Mouse (Mus musculus): ENCODE measurements around the gene Cxcr1. TPM values are rescaled to one million over a fixed set of nuclear protein-coding genes. Genes with fewer than 3 reads are reported as not detected.

The Cxcr1 gene
- polyA plus RNA-seq, 1 experiment from 2014 or later = not detected

DNA sequence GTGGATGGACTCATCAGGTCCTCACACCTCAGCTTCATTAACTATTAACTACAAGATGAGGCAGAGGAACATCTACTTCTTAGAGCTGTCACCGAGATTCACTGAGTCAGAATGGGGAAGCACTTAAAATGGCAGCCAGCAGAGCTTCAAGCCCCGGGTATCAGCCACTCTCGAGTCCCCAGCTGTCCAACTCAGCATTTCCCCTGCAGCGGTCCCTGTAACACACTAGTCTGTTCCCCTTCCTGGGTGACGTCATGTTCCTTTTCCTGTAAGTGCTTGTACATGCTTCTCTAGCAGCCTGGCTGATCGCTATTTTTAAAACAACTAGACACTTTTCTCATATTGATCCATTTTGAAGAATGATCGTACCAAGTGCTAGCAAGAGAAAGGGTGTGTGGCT is 32.9 kb upstream of the Cxcr1 start:
- no peak overlapping the region for H3K4me2 ChIP-seq
- H3K4me1 ChIP-seq (replicated peaks) = no peaks in the 10 kb centered on the region
- H3K36me3 ChIP-seq = no peaks in the 10 kb centered on the region
- H3K9me3 ChIP-seq = no peaks in the 10 kb centered on the region
- H3K27ac ChIP-seq = no peak overlapping the region
- H3K9ac ChIP-seq (replicated peaks) = no peak overlapping the region
- no peaks in the 10 kb centered on the region for H3K27me3 ChIP-seq
- no peak overlapping the region for H3K4me3 ChIP-seq (replicated peaks)
- ATAC-seq (ENCODE audit: insufficient number of reproducible peaks, insufficient read depth, low FRiP score, low TSS enrichment, low read depth) = no peak
- WGBS = 78% methylated on average over 7 of the region's 7 CpGs

DNA sequence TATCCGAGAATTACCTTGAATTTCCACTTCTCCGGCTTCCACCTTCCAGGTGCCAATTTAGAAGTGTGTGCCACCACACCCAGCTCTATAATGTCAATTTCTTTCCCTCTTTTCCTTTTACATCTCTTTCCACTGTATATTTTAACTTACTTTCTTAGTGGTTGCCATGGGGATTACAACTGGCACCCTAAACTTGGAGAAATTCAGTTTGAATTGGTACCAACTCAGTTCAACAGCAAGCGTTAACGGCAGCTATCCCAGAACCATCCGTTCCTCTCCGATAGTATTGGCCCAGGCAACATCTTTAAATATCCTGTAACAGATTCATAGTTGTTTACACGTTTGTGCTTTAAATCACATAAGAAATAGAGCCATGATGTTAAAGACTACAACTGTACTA is 25.5 kb upstream of the Cxcr1 start:
- Histone ChIP-seq H3K27me3 (no peaks in the 10 kb centered on the region), H3K36me3 (no peaks in the 10 kb centered on the region), H3K27ac (no peak overlapping the region), H3K9ac (replicated peaks) (no peak overlapping the region), H3K4me3 (replicated peaks) (no peak overlapping the region), H3K4me1 (replicated peaks) (no peaks in the 10 kb centered on the region), H3K9me3 (no peaks in the 10 kb centered on the region), H3K4me2 (no peak overlapping the region)
- 92% methylated on average over 7 of the region's 7 CpGs for WGBS
- ATAC-seq (ENCODE audit: insufficient number of reproducible peaks, insufficient read depth, low FRiP score, low TSS enrichment, low read depth) = no peak

DNA sequence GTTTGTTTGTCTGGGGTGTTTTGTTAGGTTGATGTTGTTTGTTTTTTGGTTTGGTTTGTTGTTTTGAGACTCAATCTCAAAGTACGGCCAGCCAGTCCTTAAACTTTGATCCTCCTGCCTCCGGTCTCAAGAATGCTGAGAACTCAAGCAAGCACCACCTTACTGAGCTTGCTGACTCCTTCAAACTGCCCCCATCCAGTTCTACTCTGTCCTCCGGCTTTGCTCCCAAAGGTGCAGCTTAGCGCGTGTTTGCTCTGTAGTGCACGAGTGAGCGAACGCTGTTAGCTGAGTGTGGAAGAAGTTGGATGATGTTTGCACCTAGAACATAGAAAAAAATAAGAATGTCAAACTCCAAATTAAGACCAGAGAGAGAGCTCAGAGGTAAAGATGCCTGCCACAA is 14.5 kb upstream of the Cxcr1 start:
- H3K4me2 ChIP-seq = no peak overlapping the region
- no peak overlapping the region for H3K9ac ChIP-seq (replicated peaks)
- no peak for ATAC-seq (ENCODE audit: insufficient number of reproducible peaks, insufficient read depth, low FRiP score, low TSS enrichment, low read depth)
- H3K4me3 ChIP-seq (replicated peaks) = no peak overlapping the region
- no peaks in the 10 kb centered on the region for H3K9me3 ChIP-seq
- no peaks in the 10 kb centered on the region for H3K4me1 ChIP-seq (replicated peaks)
- H3K36me3 ChIP-seq = no peaks in the 10 kb centered on the region
- WGBS = 88% methylated on average over 8 of the region's 8 CpGs
- no peaks in the 10 kb centered on the region for H3K27me3 ChIP-seq
- H3K27ac ChIP-seq = no peak overlapping the region

DNA sequence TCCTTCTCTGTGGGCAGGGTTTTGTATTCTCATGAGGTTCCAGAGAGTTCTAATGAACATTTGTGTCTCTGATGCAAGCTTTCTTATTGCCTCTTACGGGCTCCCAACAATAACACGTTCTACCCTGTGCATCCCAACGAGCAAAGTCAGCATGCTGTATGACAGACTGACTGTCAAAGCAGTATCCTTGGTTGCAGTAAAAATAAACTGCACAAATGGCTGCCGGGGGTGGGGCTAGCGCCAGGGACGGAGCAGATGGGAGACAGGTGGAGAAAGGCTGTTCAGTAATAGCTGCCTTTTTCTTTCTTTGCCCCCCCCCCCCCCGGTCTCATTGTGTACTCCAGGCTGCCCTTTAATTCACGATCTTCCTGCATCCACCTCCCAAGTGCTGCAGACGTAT is 13.5 kb upstream of the Cxcr1 start:
- H3K36me3 ChIP-seq = no peaks in the 10 kb centered on the region
- H3K9ac ChIP-seq (replicated peaks) = no peak overlapping the region
- no peaks in the 10 kb centered on the region for H3K27me3 ChIP-seq
- H3K4me3 ChIP-seq (replicated peaks) = no peak overlapping the region
- no peak overlapping the region for H3K4me2 ChIP-seq
- no peaks in the 10 kb centered on the region for H3K4me1 ChIP-seq (replicated peaks)
- no peak for ATAC-seq (ENCODE audit: insufficient number of reproducible peaks, insufficient read depth, low FRiP score, low TSS enrichment, low read depth)
- H3K27ac ChIP-seq = no peak overlapping the region
- 62% methylated on average over 9 of the region's 9 CpGs for WGBS
- no peaks in the 10 kb centered on the region for H3K9me3 ChIP-seq

DNA sequence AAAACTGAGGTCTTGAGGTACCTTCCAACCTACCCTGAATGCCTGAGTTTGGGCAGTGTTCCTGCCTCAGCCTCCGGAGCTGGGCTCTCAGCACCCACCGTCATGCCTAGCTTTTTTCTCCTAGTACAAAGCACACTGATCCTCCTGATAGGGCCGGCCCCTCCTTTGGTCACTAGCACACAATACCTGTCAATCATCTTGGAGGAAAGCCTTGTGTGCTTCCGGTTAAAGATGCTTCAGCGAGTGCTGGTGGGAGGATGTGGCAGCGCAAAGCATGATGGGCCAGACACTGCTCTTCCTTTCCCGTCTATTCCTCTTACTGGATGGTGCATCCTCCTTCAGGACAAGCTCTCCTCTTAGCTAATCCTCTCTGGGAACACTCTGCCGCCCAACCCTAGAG is 12.2 kb upstream of the Cxcr1 start:
- 86% methylated on average over 8 of the region's 8 CpGs for WGBS
- H3K27me3 ChIP-seq = no peaks in the 10 kb centered on the region
- H3K4me3 ChIP-seq (replicated peaks) = no peak overlapping the region
- H3K9me3 ChIP-seq = no peaks in the 10 kb centered on the region
- H3K4me2 ChIP-seq = no peak overlapping the region
- H3K36me3 ChIP-seq = no peaks in the 10 kb centered on the region
- ATAC-seq (ENCODE audit: insufficient number of reproducible peaks, insufficient read depth, low FRiP score, low TSS enrichment, low read depth) = no peak
- no peak overlapping the region for H3K27ac ChIP-seq
- no peak overlapping the region for H3K9ac ChIP-seq (replicated peaks)
- H3K4me1 ChIP-seq (replicated peaks) = no peaks in the 10 kb centered on the region

DNA sequence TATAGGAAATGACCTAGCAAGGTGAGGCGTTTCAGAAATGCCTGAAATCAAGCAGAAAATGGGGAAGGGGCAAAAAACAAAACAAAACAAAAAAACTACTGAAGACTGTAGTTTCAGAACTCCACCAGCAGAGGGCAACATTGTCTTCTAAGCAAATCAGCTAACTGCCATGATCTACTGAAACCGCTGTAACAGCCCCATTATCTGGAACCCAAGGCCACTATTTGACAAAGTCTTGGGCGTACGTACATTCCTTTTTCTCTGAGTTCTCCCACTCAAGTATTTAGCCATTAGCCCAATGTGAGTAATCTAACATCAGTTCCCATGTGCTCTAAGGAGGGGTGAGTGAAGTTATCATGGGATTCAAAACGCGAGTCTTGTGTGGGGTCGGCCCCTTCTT is 11.4 kb upstream of the Cxcr1 start:
- Histone ChIP-seq H3K9me3 (no peaks in the 10 kb centered on the region), H3K9ac (replicated peaks) (no peak overlapping the region), H3K36me3 (no peaks in the 10 kb centered on the region), H3K4me2 (no peak overlapping the region), H3K27ac (no peak overlapping the region), H3K27me3 (no peaks in the 10 kb centered on the region), H3K4me1 (replicated peaks) (no peaks in the 10 kb centered on the region), H3K4me3 (replicated peaks) (no peak overlapping the region)
- WGBS = 66% methylated on average over 7 of the region's 7 CpGs
- ATAC-seq (ENCODE audit: insufficient number of reproducible peaks, insufficient read depth, low FRiP score, low TSS enrichment, low read depth) = no peak

DNA sequence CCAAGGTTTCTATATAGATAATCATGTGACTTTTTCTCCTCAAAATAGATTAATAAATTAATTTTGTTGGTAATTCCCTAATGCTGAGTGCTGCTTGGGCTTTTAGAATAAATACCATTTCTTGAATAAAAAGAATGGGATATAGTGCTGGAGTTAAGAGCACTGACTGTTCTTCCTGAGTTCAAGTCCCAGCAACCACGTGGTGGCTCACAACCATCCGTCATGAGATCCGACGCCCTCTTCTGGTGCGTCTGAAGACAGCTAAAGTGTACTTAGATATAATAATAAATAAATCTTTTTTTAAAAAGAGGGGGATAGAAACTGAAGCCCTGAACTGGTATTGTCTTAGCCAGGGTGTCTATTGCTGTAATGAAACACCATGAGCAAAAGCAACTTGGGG is 9.0 kb upstream of the Cxcr1 start:
- H3K4me3 ChIP-seq (replicated peaks) = no peak overlapping the region
- H3K9ac ChIP-seq (replicated peaks) = no peak overlapping the region
- H3K9me3 ChIP-seq = no peaks in the 10 kb centered on the region
- no peaks in the 10 kb centered on the region for H3K27me3 ChIP-seq
- WGBS = 65% methylated on average over 5 of the region's 5 CpGs
- H3K4me2 ChIP-seq = no peak overlapping the region
- H3K36me3 ChIP-seq = no peaks in the 10 kb centered on the region
- ATAC-seq (ENCODE audit: insufficient number of reproducible peaks, insufficient read depth, low FRiP score, low TSS enrichment, low read depth) = no peak
- H3K4me1 ChIP-seq (replicated peaks) = no peaks in the 10 kb centered on the region
- H3K27ac ChIP-seq = no peak overlapping the region

DNA sequence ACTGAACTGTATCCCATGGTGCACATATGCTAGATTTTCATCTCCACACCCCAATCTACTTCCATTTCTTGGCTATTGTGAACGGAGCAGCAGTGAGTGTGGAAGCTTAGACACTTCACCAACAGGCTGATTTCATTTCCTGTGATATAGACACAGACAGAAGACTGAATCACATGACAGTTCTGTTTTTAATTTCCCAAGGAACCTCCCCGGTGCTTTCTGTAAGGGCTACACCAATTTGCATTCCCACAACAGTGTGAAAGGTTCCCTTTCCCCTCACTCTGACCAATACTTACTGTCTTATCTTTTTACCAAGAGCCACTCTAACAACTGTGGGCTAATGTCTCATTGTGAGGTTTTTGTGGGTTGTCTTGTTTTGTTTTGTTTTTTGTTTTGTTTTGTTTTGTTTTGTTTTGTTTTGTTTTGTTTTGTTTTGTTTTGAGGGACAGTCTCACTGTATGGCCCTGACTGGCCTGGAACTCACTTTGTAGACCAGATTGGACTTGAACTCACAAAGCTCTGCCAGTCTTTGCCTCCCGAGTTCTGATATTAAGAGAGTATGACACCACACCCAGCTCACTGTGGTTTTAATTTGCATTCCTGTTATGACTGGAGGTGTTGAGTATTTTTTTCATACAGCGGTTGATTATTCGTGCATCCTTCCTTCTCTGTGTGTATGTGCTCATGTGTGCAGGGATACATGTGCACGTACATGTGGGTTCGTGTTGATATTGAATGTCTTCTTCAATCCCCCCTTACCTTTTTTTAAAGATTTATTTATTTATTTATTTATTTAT is 6.8 kb upstream of the Cxcr1 start:
- 76% methylated on average over 7 of the region's 7 CpGs for WGBS
- no peak overlapping the region for H3K27ac ChIP-seq
- H3K36me3 ChIP-seq = no peaks in the 10 kb centered on the region
- H3K4me2 ChIP-seq = no peak overlapping the region
- H3K27me3 ChIP-seq = no peaks in the 10 kb centered on the region
- H3K9ac ChIP-seq (replicated peaks) = no peak overlapping the region
- H3K9me3 ChIP-seq = no peaks in the 10 kb centered on the region
- no peak for ATAC-seq (ENCODE audit: insufficient number of reproducible peaks, insufficient read depth, low FRiP score, low TSS enrichment, low read depth)
- no peak overlapping the region for H3K4me3 ChIP-seq (replicated peaks)
- no peaks in the 10 kb centered on the region for H3K4me1 ChIP-seq (replicated peaks)

DNA sequence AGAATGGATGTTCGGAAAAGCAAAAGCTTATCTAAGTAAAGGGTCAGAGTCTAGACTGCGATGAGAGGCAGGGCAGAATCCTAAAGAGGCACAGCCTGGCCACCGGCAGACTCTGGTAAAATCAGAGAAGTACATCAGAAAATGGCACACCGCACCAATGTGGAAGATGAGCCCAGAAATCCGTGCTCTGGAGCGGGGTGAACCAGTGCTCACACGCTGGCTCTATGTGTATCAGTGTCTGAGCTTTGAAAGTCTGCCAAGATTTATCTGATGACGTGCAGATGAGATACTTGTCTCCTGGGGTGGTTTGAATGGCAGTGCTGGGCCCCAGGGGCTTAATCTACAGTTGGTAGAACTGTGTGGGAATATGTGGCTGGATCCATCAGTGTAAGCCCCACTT is 4.6 kb upstream of the Cxcr1 start:
- Histone ChIP-seq H3K4me3 (replicated peaks) (no peak overlapping the region), H3K9ac (replicated peaks) (no peak overlapping the region), H3K27me3 (no peaks in the 10 kb centered on the region), H3K36me3 (no peaks in the 10 kb centered on the region), H3K27ac (no peak overlapping the region), H3K4me1 (replicated peaks) (no peaks in the 10 kb centered on the region), H3K9me3 (no peaks in the 10 kb centered on the region), H3K4me2 (no peak overlapping the region)
- 89% methylated on average over 8 of the region's 8 CpGs for WGBS
- no peak for ATAC-seq (ENCODE audit: insufficient number of reproducible peaks, insufficient read depth, low FRiP score, low TSS enrichment, low read depth)

DNA sequence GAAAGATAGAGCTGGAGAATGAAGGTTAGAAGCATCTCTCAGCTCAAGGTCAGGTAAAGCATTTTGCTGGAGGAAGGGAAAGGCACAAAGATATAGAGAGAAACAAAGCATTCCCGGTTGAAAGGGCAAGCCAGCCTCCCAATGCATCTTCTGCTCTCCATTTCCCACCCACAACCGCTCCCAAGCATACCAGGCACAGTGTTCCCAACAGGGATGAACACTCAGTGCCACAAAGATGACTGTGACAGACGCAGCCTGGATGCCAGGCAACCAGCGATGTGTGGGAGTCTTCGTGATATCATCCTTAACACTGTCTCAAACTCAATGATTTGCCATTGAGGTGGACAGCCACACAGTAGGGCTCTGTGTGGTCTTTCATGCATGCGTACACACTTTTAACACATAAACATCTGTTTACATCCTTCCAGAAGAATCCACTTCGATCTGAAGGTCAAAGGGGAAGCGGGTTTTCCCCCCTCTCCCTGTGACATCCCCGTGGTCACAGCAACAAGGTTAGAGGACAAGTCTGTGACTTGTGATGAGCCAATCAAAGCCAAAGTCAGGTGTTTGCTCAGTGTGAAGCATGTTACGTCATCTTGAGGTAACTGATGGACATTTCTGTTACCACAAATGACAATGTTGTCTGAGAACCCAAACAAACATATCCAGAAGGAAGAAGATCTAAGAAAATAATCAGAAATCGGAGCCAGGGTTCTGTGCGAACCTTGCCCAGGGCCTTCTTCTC is 3.5 kb upstream of the Cxcr1 start:
- H3K36me3 ChIP-seq = no peaks in the 10 kb centered on the region
- no peaks in the 10 kb centered on the region for H3K27me3 ChIP-seq
- H3K9me3 ChIP-seq = no peaks in the 10 kb centered on the region
- no peak overlapping the region for H3K9ac ChIP-seq (replicated peaks)
- no peaks in the 10 kb centered on the region for H3K4me1 ChIP-seq (replicated peaks)
- WGBS = 82% methylated on average over 12 of the region's 12 CpGs
- H3K4me3 ChIP-seq (replicated peaks) = no peak overlapping the region
- no peak for ATAC-seq (ENCODE audit: insufficient number of reproducible peaks, insufficient read depth, low FRiP score, low TSS enrichment, low read depth)
- H3K4me2 ChIP-seq = no peak overlapping the region
- H3K27ac ChIP-seq = no peak overlapping the region

DNA sequence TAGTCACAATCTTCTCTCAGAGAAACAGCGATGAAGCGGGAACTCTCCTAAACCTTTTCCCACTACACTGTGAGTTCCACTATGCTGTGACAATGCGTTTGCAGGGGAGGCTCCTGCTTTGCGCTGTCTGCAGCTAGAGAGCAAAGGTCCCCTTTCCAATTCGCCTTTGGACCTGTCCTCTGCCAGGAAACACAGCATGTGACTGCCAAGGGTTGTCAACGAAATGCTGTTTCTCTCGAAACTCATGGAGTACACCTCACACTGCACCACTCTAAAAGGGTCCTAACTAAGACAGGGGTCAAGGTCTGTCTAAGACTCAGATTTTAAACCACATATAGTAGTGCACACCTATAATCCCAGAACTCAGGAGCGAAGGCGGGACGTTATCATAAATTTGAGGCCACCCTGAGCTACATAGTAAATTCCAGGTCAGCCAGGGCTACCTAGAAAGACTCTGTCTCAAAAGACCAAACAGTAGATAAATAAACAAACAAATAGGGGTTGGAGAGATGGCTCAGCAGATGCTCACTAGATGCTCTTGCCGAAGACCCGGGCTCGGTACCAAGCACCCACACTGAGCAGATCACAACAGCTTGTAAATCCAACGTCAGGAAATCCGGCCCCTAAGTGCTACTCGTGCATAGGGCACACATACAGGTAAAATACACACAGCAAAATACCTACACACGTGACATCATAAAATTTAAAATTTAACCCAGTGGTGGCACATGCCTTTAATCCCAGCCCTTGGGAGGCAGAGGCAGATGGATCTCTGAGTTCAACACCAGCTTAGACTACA is 2.4 kb upstream of the Cxcr1 start:
- Histone ChIP-seq H3K36me3 (no peaks in the 10 kb centered on the region), H3K4me2 (no peak overlapping the region), H3K9ac (replicated peaks) (no peak overlapping the region), H3K4me3 (replicated peaks) (no peak overlapping the region), H3K27ac (no peak overlapping the region), H3K4me1 (replicated peaks) (no peaks in the 10 kb centered on the region), H3K9me3 (no peaks in the 10 kb centered on the region), H3K27me3 (no peaks in the 10 kb centered on the region)
- 81% methylated on average over 17 of the region's 17 CpGs for WGBS
- ATAC-seq (ENCODE audit: insufficient number of reproducible peaks, insufficient read depth, low FRiP score, low TSS enrichment, low read depth) = no peak

Data from limb, embryonic 12.5 days (tissue).